Mouse (Mus musculus): ENCODE results near the gene Rgl1.

DNA sequence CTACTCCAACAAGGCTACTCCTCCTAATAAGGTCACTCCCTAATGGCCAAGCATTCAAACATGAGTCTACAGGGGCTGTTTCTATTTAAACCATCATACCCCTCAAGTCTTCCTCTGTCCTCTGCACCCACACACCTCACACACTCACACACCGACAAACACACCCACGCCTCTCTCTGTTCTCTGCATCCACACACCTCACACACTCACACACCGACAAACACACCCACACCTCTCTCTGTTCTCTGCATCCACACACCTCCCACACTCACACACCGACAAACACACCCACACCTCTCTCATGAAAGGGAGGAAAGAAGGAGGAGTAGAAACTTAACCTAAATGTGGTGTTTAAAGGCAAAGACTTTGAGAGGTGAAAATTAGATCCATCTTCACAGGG is 106.2 kb downstream of the Rgl1 start:
- TF ChIP-seq CTCF (conservative IDR thresholded peaks at IDR 0.05; ENCODE audit: low read length) (no peak), POU5F1 (IDR thresholded peaks at IDR 0.05; ENCODE audit: borderline replicate concordance, low read length) (no peak)
